Mouse (Mus musculus): ENCODE results near the gene Zfp941.
"Not testable (repeated sequence)": the region's sequence is repeated elsewhere in the genome, so short reads cannot be mapped to it uniquely, and the experiment has no call there.

Zfp941 gene

GRCm38 (mm10) chr7:140780548-140780947 is 41.4 kb downstream of the Zfp941 start:
- H3K9me3 ChIP-seq (ENCODE audit: low read length), result no peaks in the 10 kb centered on the region; the same call in 1 of the 2 replicates
- H3K36me3 ChIP-seq (ENCODE audit: insufficient read depth, low read length), result 0 out of 2 replicates have a peak, but pooled peaks cover 25% of the 10 kb centered on the region
- TF ChIP-seq CTCF (conservative IDR thresholded peaks at IDR 0.05; ENCODE audit: low read length) (no peak), NANOG (IDR thresholded peaks at IDR 0.05; ENCODE audit: borderline replicate concordance, low read length) (no peak), POU5F1 (IDR thresholded peaks at IDR 0.05; ENCODE audit: borderline replicate concordance, low read length) (no peak)
- H3K27me3 ChIP-seq (ENCODE audit: insufficient read depth, low read length), result no peaks in the 10 kb centered on the region; the same call in 1 of the 2 replicates
- H3K4me1 ChIP-seq (replicated peaks; ENCODE audit: low read depth, low read length), result no peaks in the 10 kb centered on the region
- H3K4me3 ChIP-seq (replicated peaks; ENCODE audit: low read length), result no peak overlapping the region

- no peak overlapping the region for H3K4me3 ChIP-seq (replicated peaks; ENCODE audit: low read length)
- H3K9me3 ChIP-seq (ENCODE audit: low read length), result no peaks in the 10 kb centered on the region
- TF ChIP-seq POU5F1 (IDR thresholded peaks at IDR 0.05; ENCODE audit: borderline replicate concordance, low read length) (no peak), CTCF (conservative IDR thresholded peaks at IDR 0.05; ENCODE audit: low read length) (no peak), NANOG (IDR thresholded peaks at IDR 0.05; ENCODE audit: borderline replicate concordance, low read length) (no peak)
- no peaks in the 10 kb centered on the region for H3K36me3 ChIP-seq (ENCODE audit: insufficient read depth, low read length)
- H3K4me1 ChIP-seq (replicated peaks; ENCODE audit: low read depth, low read length), result no peaks in the 10 kb centered on the region
- H3K27me3 ChIP-seq (ENCODE audit: insufficient read depth, low read length), result no peaks in the 10 kb centered on the region; the same call in 1 of the 2 replicates
Measured at GRCm38 (mm10) chr7:140765888-140766739, 55.9 kb downstream of the Zfp941 start.

GRCm38 (mm10) chr7:140765391-140765790 is 56.6 kb downstream of the Zfp941 start:
- H3K36me3 ChIP-seq (ENCODE audit: insufficient read depth, low read length); H3K4me3 ChIP-seq (replicated peaks; ENCODE audit: low read length); H3K9me3 ChIP-seq (ENCODE audit: low read length); H3K4me1 ChIP-seq (replicated peaks; ENCODE audit: low read depth, low read length); H3K27me3 ChIP-seq (ENCODE audit: insufficient read depth, low read length): not testable (repeated sequence)

- TF ChIP-seq CTCF (conservative IDR thresholded peaks at IDR 0.05; ENCODE audit: low read length) (no peak), NANOG (IDR thresholded peaks at IDR 0.05; ENCODE audit: borderline replicate concordance, low read length) (no peak)
- no peaks in the 10 kb centered on the region; the same call in 1 of the 2 replicates for H3K27me3 ChIP-seq (ENCODE audit: insufficient read depth, low read length)
- H3K4me3 ChIP-seq (replicated peaks; ENCODE audit: low read length), result no peak within 1 kb of the TSS
- H3K9me3 ChIP-seq (ENCODE audit: low read length), result no peaks in the 10 kb centered on the region
- no peaks in the 10 kb centered on the region for H3K36me3 ChIP-seq (ENCODE audit: insufficient read depth, low read length)
- H3K4me1 ChIP-seq (replicated peaks; ENCODE audit: low read depth, low read length), result no peaks in the 10 kb centered on the region
Measured at GRCm38 (mm10) chr7:140763447-140764020, 58.4 kb downstream of the Zfp941 start, which contains the start of gene Cyp2e1. Gene Cyp2e1 (plus strand): TSS chr7:140763739.

GRCm38 (mm10) chr7:140760647-140761046 is 61.3 kb downstream of the Zfp941 start:
- H3K36me3 ChIP-seq (ENCODE audit: insufficient read depth, low read length), result no peaks in the 10 kb centered on the region
- no peaks in the 10 kb centered on the region for H3K27me3 ChIP-seq (ENCODE audit: insufficient read depth, low read length)
- TF ChIP-seq NANOG (IDR thresholded peaks at IDR 0.05; ENCODE audit: borderline replicate concordance, low read length) (no peak), CTCF (conservative IDR thresholded peaks at IDR 0.05; ENCODE audit: low read length) (no peak), POU5F1 (IDR thresholded peaks at IDR 0.05; ENCODE audit: borderline replicate concordance, low read length) (no peak)
- no peak overlapping the region for H3K4me3 ChIP-seq (replicated peaks; ENCODE audit: low read length)
- no peaks in the 10 kb centered on the region for H3K4me1 ChIP-seq (replicated peaks; ENCODE audit: low read depth, low read length)
- no peaks in the 10 kb centered on the region for H3K9me3 ChIP-seq (ENCODE audit: low read length)

Measured in E14TG2a.4 (cell line).